Mouse (Mus musculus) cerebellum, postnatal 36 days (tissue): ENCODE measurements around the gene Accsl.

Experiments used
- DNase-seq, 2 experiments: peaks; one replicate each; pipeline ENCODE4 v3.0.0; 2021 to 2022; ENCODE audit warnings: mixed read lengths in 2 of 2

Accsl gene

GRCm38 (mm10) chr2:93869107-93869600 is at the start of gene Accsl:
Accsl (minus strand) TSS chr2:93869157.
- no peak for DNase-seq

- no peak for DNase-seq
Measured at GRCm38 (mm10) chr2:93913552-93913951, 44.6 kb upstream of the Accsl start.

GRCm38 (mm10) chr2:93911942-93912341 is 43.0 kb upstream of the Accsl start:
- DNase-seq: peak; percentile 68 to 70

- no peak for DNase-seq
Measured at GRCm38 (mm10) chr2:93909716-93910115, 40.8 kb upstream of the Accsl start.

GRCm38 (mm10) chr2:93907519-93908294 is 38.8 kb upstream of the Accsl start:
- DNase-seq: no peak

GRCm38 (mm10) chr2:93906316-93906715 is 37.4 kb upstream of the Accsl start:
- no peak for DNase-seq

- peak in 1 of 2 experiments; percentile 21 for DNase-seq
Measured at GRCm38 (mm10) chr2:93903415-93903814, 34.5 kb upstream of the Accsl start.

GRCm38 (mm10) chr2:93902680-93903305 is 33.8 kb upstream of the Accsl start:
- no peak for DNase-seq

- DNase-seq: no peak
Measured at GRCm38 (mm10) chr2:93899397-93900380, 30.7 kb upstream of the Accsl start.

- DNase-seq: peak in 1 of 2 experiments; percentile 23
Measured at GRCm38 (mm10) chr2:93891611-93892280, 22.8 kb upstream of the Accsl start.

GRCm38 (mm10) chr2:93890143-93890542 is 21.2 kb upstream of the Accsl start:
- no peak for DNase-seq

GRCm38 (mm10) chr2:93889071-93889470 is 20.1 kb upstream of the Accsl start:
- no peak for DNase-seq

- DNase-seq: no peak
Measured at GRCm38 (mm10) chr2:93888366-93888765, 19.4 kb upstream of the Accsl start.

GRCm38 (mm10) chr2:93887273-93887672 is 18.3 kb upstream of the Accsl start:
- no peak for DNase-seq

- DNase-seq: no peak
Measured at GRCm38 (mm10) chr2:93886013-93886794, 17.2 kb upstream of the Accsl start.

- DNase-seq: no peak
Measured at GRCm38 (mm10) chr2:93883066-93883465, 14.1 kb upstream of the Accsl start.

GRCm38 (mm10) chr2:93881640-93882367 is 12.8 kb upstream of the Accsl start:
- no peak for DNase-seq

GRCm38 (mm10) chr2:93880981-93881380 is 12.0 kb upstream of the Accsl start:
- DNase-seq: no peak

- no peak for DNase-seq
Measured at GRCm38 (mm10) chr2:93880450-93880849, 11.5 kb upstream of the Accsl start.

GRCm38 (mm10) chr2:93877005-93877404 is 8.0 kb upstream of the Accsl start:
- no peak for DNase-seq

GRCm38 (mm10) chr2:93874606-93875005 is 5.6 kb upstream of the Accsl start:
- no peak for DNase-seq
